Mouse (Mus musculus): ENCODE results near the gene Numbl. TPM values are rescaled to one million over a fixed set of nuclear protein-coding genes. Genes with fewer than 3 reads are reported as not detected.

Numbl gene
- polyA plus RNA-seq (2017; shearing (Covaris generic)): 0.29 TPM

DNA sequence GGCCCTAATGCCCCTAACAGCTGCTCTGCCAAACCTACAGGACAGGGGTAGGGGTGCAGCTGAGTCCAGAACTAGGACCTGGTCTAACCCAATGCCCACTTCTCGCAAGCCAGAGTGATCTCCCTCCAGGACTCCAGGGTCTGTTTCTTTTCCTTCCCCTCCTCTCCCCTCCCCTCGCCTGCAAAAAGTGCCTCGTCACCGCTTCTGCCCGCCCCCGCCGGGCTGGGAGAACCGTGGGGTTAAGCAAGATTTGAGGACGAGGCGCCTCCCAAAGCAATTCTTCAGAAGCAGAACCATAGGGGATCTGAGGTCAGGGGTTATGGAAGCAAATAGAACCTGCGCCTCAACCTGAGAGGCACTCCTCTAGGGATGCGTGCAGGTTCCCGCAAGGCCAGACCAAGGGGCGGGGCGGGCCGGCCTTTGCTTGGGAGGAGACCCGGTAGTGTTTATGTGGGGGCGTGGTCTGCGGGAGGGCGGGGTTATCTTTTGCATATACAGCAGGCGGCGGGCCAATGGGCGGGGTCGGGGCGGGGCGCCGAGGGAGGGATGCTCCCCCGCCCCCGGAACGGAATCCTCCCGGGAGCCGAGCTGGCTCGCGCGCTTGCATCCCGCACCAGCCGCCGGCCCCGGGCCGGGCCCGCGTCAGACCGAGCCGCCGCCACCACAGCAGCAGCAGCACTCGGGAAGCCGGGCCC lies at the start of gene Numbl:
TSS of gene Numbl (plus strand) at position 229 of the 695 bp plus-strand sequence.

GRCm38 (mm10) chr7:27228281-27228821 lies 29.9 kb upstream of the Numbl start, which contains the start of gene Itpkc:
TSS of gene Itpkc (minus strand) at chr7:27228661.

DNA sequence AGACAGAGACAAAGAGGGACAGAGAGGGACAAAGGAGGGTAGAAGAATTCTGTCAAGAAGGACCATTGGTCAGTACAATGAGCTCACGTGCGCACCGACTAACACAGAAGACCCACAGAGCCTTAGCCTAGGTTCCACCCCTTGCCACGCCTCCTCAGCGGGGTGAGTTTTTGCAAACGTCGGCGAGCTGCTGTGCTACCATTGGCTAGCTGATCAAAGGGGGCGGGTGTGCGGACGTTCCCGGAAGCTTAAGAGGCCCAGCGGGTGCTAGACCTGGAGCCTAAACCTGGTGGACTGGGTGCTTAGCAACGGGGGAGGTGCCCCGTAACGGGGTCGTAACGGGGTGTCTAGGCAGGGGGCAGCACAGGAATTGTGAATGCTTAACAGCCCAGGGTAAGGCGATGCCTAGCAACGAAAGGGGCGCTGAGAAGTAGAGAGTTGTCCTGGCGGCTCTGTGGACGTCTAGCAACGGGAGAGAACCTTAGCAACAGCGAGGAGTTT lies 25.4 kb upstream of the Numbl start, which contains the start of gene Coq8b:
TSS of gene Coq8b (plus strand) at position 243 of the 501 bp plus-strand sequence.

Other genes starting within 250 kb of the Numbl start
- not detected for gene Cyp2a12, start 229.4 kb upstream of the Numbl start, polyA plus RNA-seq (2017; shearing (Covaris generic))
- not detected for gene Cyp2f2, start 138.5 kb upstream of the Numbl start, polyA plus RNA-seq (2017; shearing (Covaris generic))
- gene Cyp2t4, start 104.7 kb upstream of the Numbl start, polyA plus RNA-seq (2017; shearing (Covaris generic)): not detected
- 82.5 TPM for gene Egln2, start 91.6 kb upstream of the Numbl start, polyA plus RNA-seq (2017; shearing (Covaris generic))
- 171 TPM for gene Rab4b, start 79.5 kb upstream of the Numbl start, polyA plus RNA-seq (2017; shearing (Covaris generic))
- gene Gm21983, start 77.3 kb upstream of the Numbl start, polyA plus RNA-seq (2017; shearing (Covaris generic)): 0.52 TPM
- not detected for gene Mia, start 77.3 kb upstream of the Numbl start, polyA plus RNA-seq (2017; shearing (Covaris generic))
- 1.8 TPM for gene BC024978, start 62.7 kb upstream of the Numbl start, polyA plus RNA-seq (2017; shearing (Covaris generic))
- 118 TPM for gene Snrpa, start 62.2 kb upstream of the Numbl start, polyA plus RNA-seq (2017; shearing (Covaris generic))
- gene Itpkc, start 29.8 kb upstream of the Numbl start, polyA plus RNA-seq (2017; shearing (Covaris generic)): 3.1 TPM
- gene Coq8b, start 25.4 kb upstream of the Numbl start, polyA plus RNA-seq (2017; shearing (Covaris generic)): 29.0 TPM
- 0.55 TPM for gene Ltbp4, start 79.3 kb downstream of the Numbl start, polyA plus RNA-seq (2017; shearing (Covaris generic))
- gene Shkbp1, start 97.6 kb downstream of the Numbl start, polyA plus RNA-seq (2017; shearing (Covaris generic)): 101 TPM
- 1.2 TPM for gene Gm20479, start 99.0 kb downstream of the Numbl start, polyA plus RNA-seq (2017; shearing (Covaris generic))
- gene Sptbn4, start 189.3 kb downstream of the Numbl start, polyA plus RNA-seq (2017; shearing (Covaris generic)): 0.33 TPM
- 16.2 TPM for gene Blvrb, start 189.5 kb downstream of the Numbl start, polyA plus RNA-seq (2017; shearing (Covaris generic))
- gene Sertad3, start 215.3 kb downstream of the Numbl start, polyA plus RNA-seq (2017; shearing (Covaris generic)): 61.8 TPM
- gene Sertad1, start 228.5 kb downstream of the Numbl start, polyA plus RNA-seq (2017; shearing (Covaris generic)): 95.7 TPM
- gene Prx, start 240.9 kb downstream of the Numbl start, polyA plus RNA-seq (2017; shearing (Covaris generic)): 0.61 TPM

Data from CD4-positive, CD25-positive, alpha-beta regulatory T cell, adult 9 weeks (primary cell).